Mouse (Mus musculus): ENCODE measurements around the gene Arhgap33. TPM values are rescaled to one million over a fixed set of nuclear protein-coding genes. Genes with fewer than 3 reads are reported as not detected.

The Arhgap33 gene
- 12.1 and 12.9 TPM in 2 replicates for polyA plus RNA-seq (2014; fragmentation: Nextera tagmentation; extraction: Ambion mirVana)

GRCm38 (mm10) chr7:30534633-30535577 lies at the start of gene Arhgap33:
Gene Arhgap33, minus strand, starts transcription at chr7:30535060.
- H3K4me2 ChIP-seq (ENCODE audit: low read depth, severe bottlenecking) = peak within 1 kb of the TSS; percentile 84
- H3K4me1 ChIP-seq (ENCODE audit: control insufficient read depth, insufficient read depth, low read length) = peaks cover 12% of the 10 kb centered on the region; the same call in 1 of the 2 replicates
- DNase-seq (ENCODE audit: low spot score) (peak; percentile 97), ATAC-seq (ENCODE audit: insufficient number of reproducible peaks, low FRiP score, low TSS enrichment, low read depth) (peak; percentile 87)
- under 1% methylated on average over 49 of the region's 84 CpGs for WGBS
- H3K9ac ChIP-seq (ENCODE audit: low read length) = peak within 1 kb of the TSS; percentile 78
- no peaks in the 10 kb centered on the region for H3K9me3 ChIP-seq (ENCODE audit: control insufficient read depth, low read length)
- H3K4me3 ChIP-seq (ENCODE audit: low read depth, low read length) = peak within 1 kb of the TSS; percentile 46
- H3K36me3 ChIP-seq (ENCODE audit: control insufficient read depth, insufficient read depth, low read length) = peaks cover 2% of the 10 kb centered on the region
- no peak within 1 kb of the TSS for H3K27ac ChIP-seq (replicated peaks; ENCODE audit: low read depth, low read length)
- H3K27me3 ChIP-seq (ENCODE audit: control insufficient read depth, insufficient read depth, low read length) = no peaks in the 10 kb centered on the region

- 94% methylated on average over 10 of the region's 10 CpGs for WGBS
- Histone ChIP-seq H3K9ac (ENCODE audit: low read length) (no peak overlapping the region), H3K4me1 (ENCODE audit: control insufficient read depth, insufficient read depth, low read length) (peaks cover 6% of the 10 kb centered on the region), H3K9me3 (ENCODE audit: control insufficient read depth, low read length) (no peaks in the 10 kb centered on the region), H3K4me2 (ENCODE audit: low read depth, severe bottlenecking) (no peak overlapping the region), H3K36me3 (ENCODE audit: control insufficient read depth, insufficient read depth, low read length) (peaks cover 51% of the 10 kb centered on the region), H3K4me3 (ENCODE audit: low read depth, low read length) (no peak overlapping the region), H3K27me3 (ENCODE audit: control insufficient read depth, insufficient read depth, low read length) (no peaks in the 10 kb centered on the region), H3K27ac (replicated peaks; ENCODE audit: low read depth, low read length) (no peak overlapping the region)
- DNase-seq (ENCODE audit: low spot score) = no peak
- no peak for ATAC-seq (ENCODE audit: insufficient number of reproducible peaks, low FRiP score, low TSS enrichment, low read depth)
These were observed 49.5 kb upstream of the Arhgap33 start for GRCm38 (mm10) chr7:30584339-30584738.

- Histone ChIP-seq H3K27ac (replicated peaks; ENCODE audit: low read depth, low read length) (no peak overlapping the region), H3K27me3 (ENCODE audit: control insufficient read depth, insufficient read depth, low read length) (no peaks in the 10 kb centered on the region), H3K4me2 (ENCODE audit: low read depth, severe bottlenecking) (no peak overlapping the region), H3K36me3 (ENCODE audit: control insufficient read depth, insufficient read depth, low read length) (peaks cover 68% of the 10 kb centered on the region), H3K4me1 (ENCODE audit: control insufficient read depth, insufficient read depth, low read length) (no peaks in the 10 kb centered on the region), H3K9me3 (ENCODE audit: control insufficient read depth, low read length) (no peaks in the 10 kb centered on the region), H3K9ac (ENCODE audit: low read length) (no peak overlapping the region), H3K4me3 (ENCODE audit: low read depth, low read length) (no peak overlapping the region)
- ATAC-seq (ENCODE audit: insufficient number of reproducible peaks, low FRiP score, low TSS enrichment, low read depth) = no peak
- WGBS = 95% methylated on average over 16 of the region's 16 CpGs
- no peak for DNase-seq (ENCODE audit: low spot score)
These were observed 46.7 kb upstream of the Arhgap33 start for GRCm38 (mm10) chr7:30581547-30581946.

GRCm38 (mm10) chr7:30579950-30580349 lies 45.1 kb upstream of the Arhgap33 start:
- 0 out of 2 replicates have a peak overlapping the region, but pooled peaks have one; percentile 2 for H3K4me3 ChIP-seq (ENCODE audit: low read depth, low read length)
- H3K4me2 ChIP-seq (ENCODE audit: low read depth, severe bottlenecking) = no peak overlapping the region
- 90% methylated on average over 8 of the region's 8 CpGs for WGBS
- H3K4me1 ChIP-seq (ENCODE audit: control insufficient read depth, insufficient read depth, low read length) = no peaks in the 10 kb centered on the region
- ATAC-seq (ENCODE audit: insufficient number of reproducible peaks, low FRiP score, low TSS enrichment, low read depth) = no peak
- H3K36me3 ChIP-seq (ENCODE audit: control insufficient read depth, insufficient read depth, low read length) = peaks cover 73% of the 10 kb centered on the region
- H3K27ac ChIP-seq (replicated peaks; ENCODE audit: low read depth, low read length) = no peak overlapping the region
- H3K9me3 ChIP-seq (ENCODE audit: control insufficient read depth, low read length) = no peaks in the 10 kb centered on the region
- H3K27me3 ChIP-seq (ENCODE audit: control insufficient read depth, insufficient read depth, low read length) = no peaks in the 10 kb centered on the region
- no peak overlapping the region for H3K9ac ChIP-seq (ENCODE audit: low read length)
- DNase-seq (ENCODE audit: low spot score) = no peak

GRCm38 (mm10) chr7:30572969-30573368 lies 38.1 kb upstream of the Arhgap33 start:
- DNase-seq (ENCODE audit: low spot score) = no peak
- H3K4me2 ChIP-seq (ENCODE audit: low read depth, severe bottlenecking) = no peak overlapping the region
- peaks cover 67% of the 10 kb centered on the region for H3K36me3 ChIP-seq (ENCODE audit: control insufficient read depth, insufficient read depth, low read length)
- no peak for ATAC-seq (ENCODE audit: insufficient number of reproducible peaks, low FRiP score, low TSS enrichment, low read depth)
- H3K27me3 ChIP-seq (ENCODE audit: control insufficient read depth, insufficient read depth, low read length) = no peaks in the 10 kb centered on the region
- no peak overlapping the region for H3K4me3 ChIP-seq (ENCODE audit: low read depth, low read length)
- H3K9ac ChIP-seq (ENCODE audit: low read length) = no peak overlapping the region
- H3K27ac ChIP-seq (replicated peaks; ENCODE audit: low read depth, low read length) = no peak overlapping the region
- no peaks in the 10 kb centered on the region for H3K4me1 ChIP-seq (ENCODE audit: control insufficient read depth, insufficient read depth, low read length)
- WGBS = 86% methylated on average over 2 of the region's 2 CpGs
- H3K9me3 ChIP-seq (ENCODE audit: control insufficient read depth, low read length) = no peaks in the 10 kb centered on the region

- DNase-seq (ENCODE audit: low spot score) (no peak), ATAC-seq (ENCODE audit: insufficient number of reproducible peaks, low FRiP score, low TSS enrichment, low read depth) (no peak)
- Histone ChIP-seq H3K36me3 (ENCODE audit: control insufficient read depth, insufficient read depth, low read length) (peaks cover 61% of the 10 kb centered on the region), H3K9me3 (ENCODE audit: control insufficient read depth, low read length) (no peaks in the 10 kb centered on the region), H3K9ac (ENCODE audit: low read length) (no peak overlapping the region), H3K4me3 (ENCODE audit: low read depth, low read length) (no peak overlapping the region), H3K27ac (replicated peaks; ENCODE audit: low read depth, low read length) (no peak overlapping the region), H3K4me1 (ENCODE audit: control insufficient read depth, insufficient read depth, low read length) (no peaks in the 10 kb centered on the region), H3K4me2 (ENCODE audit: low read depth, severe bottlenecking) (no peak overlapping the region), H3K27me3 (ENCODE audit: control insufficient read depth, insufficient read depth, low read length) (no peaks in the 10 kb centered on the region)
- WGBS = 92% methylated on average over 5 of the region's 5 CpGs
These were observed 37.5 kb upstream of the Arhgap33 start for GRCm38 (mm10) chr7:30572389-30572788.

GRCm38 (mm10) chr7:30567555-30567954 lies 32.7 kb upstream of the Arhgap33 start:
- H3K9me3 ChIP-seq (ENCODE audit: control insufficient read depth, low read length) = no peaks in the 10 kb centered on the region
- peaks cover 6% of the 10 kb centered on the region; the same call in 1 of the 2 replicates for H3K4me1 ChIP-seq (ENCODE audit: control insufficient read depth, insufficient read depth, low read length)
- no peak overlapping the region for H3K9ac ChIP-seq (ENCODE audit: low read length)
- no peaks in the 10 kb centered on the region for H3K27me3 ChIP-seq (ENCODE audit: control insufficient read depth, insufficient read depth, low read length)
- WGBS = 93% methylated on average over 11 of the region's 11 CpGs
- H3K4me3 ChIP-seq (ENCODE audit: low read depth, low read length) = no peak overlapping the region
- peaks cover 26% of the 10 kb centered on the region for H3K36me3 ChIP-seq (ENCODE audit: control insufficient read depth, insufficient read depth, low read length)
- DNase-seq (ENCODE audit: low spot score) (no peak), ATAC-seq (ENCODE audit: insufficient number of reproducible peaks, low FRiP score, low TSS enrichment, low read depth) (no peak)
- H3K4me2 ChIP-seq (ENCODE audit: low read depth, severe bottlenecking) = no peak overlapping the region
- no peak overlapping the region for H3K27ac ChIP-seq (replicated peaks; ENCODE audit: low read depth, low read length)

- no peaks in the 10 kb centered on the region for H3K27me3 ChIP-seq (ENCODE audit: control insufficient read depth, insufficient read depth, low read length)
- peaks cover 6% of the 10 kb centered on the region; the same call in 1 of the 2 replicates for H3K4me1 ChIP-seq (ENCODE audit: control insufficient read depth, insufficient read depth, low read length)
- H3K9ac ChIP-seq (ENCODE audit: low read length) = no peak overlapping the region
- no peaks in the 10 kb centered on the region for H3K9me3 ChIP-seq (ENCODE audit: control insufficient read depth, low read length)
- ATAC-seq (ENCODE audit: insufficient number of reproducible peaks, low FRiP score, low TSS enrichment, low read depth) (no peak), DNase-seq (ENCODE audit: low spot score) (no peak)
- H3K4me3 ChIP-seq (ENCODE audit: low read depth, low read length) = no peak overlapping the region
- no peak overlapping the region for H3K27ac ChIP-seq (replicated peaks; ENCODE audit: low read depth, low read length)
- H3K4me2 ChIP-seq (ENCODE audit: low read depth, severe bottlenecking) = no peak overlapping the region
- H3K36me3 ChIP-seq (ENCODE audit: control insufficient read depth, insufficient read depth, low read length) = peaks cover 19% of the 10 kb centered on the region
- 90% methylated on average over 9 of the region's 9 CpGs for WGBS
These were observed 31.2 kb upstream of the Arhgap33 start for GRCm38 (mm10) chr7:30566033-30566432.

Data from limb, embryonic 11.5 days (tissue).